Mouse (Mus musculus) layer of hippocampus, postnatal 14 days (tissue): Measurements from ENCODE around the gene Nedd9. TPM values are rescaled to one million over a fixed set of nuclear protein-coding genes. Genes with fewer than 3 reads are reported as not detected.

Source experiments
- DNase-seq, 2 experiments: peaks; one replicate each; pipeline ENCODE4 v3.0.0; 2021 to 2022; ENCODE audit warnings: low spot score in 2 of 2, mixed read lengths in 1 of 2
- long read RNA-seq, 2 experiments: library from polyadenylated mRNA; stranded (forward); transcript quantifications; one replicate each; pipeline ENCODE4 v2.0.0; 2021
- total RNA-seq, 2 experiments: library from RNA; stranded (reverse); gene quantifications; 2 replicates each; pipeline ENCODE4 v1.2.3; 2021

Gene Nedd9
- total RNA-seq, result 10 to 100 TPM; 16.5 to 20.6 TPM
- long read RNA-seq, experiment 1, full-length matches to known transcripts, result 3 of 5 reads
- long read RNA-seq, experiment 1, partial matches to known transcripts, result 2 of 5 reads
- long read RNA-seq, experiment 1, other reads (novel, unspliced or antisense), result 0 of 5 reads
- long read RNA-seq, experiment 2, full-length matches to known transcripts, result 6 of 9 reads
- long read RNA-seq, experiment 2, partial matches to known transcripts, result 2 of 9 reads
- long read RNA-seq, experiment 2, other reads (novel, unspliced or antisense), result 1 of 9 reads

DNA sequence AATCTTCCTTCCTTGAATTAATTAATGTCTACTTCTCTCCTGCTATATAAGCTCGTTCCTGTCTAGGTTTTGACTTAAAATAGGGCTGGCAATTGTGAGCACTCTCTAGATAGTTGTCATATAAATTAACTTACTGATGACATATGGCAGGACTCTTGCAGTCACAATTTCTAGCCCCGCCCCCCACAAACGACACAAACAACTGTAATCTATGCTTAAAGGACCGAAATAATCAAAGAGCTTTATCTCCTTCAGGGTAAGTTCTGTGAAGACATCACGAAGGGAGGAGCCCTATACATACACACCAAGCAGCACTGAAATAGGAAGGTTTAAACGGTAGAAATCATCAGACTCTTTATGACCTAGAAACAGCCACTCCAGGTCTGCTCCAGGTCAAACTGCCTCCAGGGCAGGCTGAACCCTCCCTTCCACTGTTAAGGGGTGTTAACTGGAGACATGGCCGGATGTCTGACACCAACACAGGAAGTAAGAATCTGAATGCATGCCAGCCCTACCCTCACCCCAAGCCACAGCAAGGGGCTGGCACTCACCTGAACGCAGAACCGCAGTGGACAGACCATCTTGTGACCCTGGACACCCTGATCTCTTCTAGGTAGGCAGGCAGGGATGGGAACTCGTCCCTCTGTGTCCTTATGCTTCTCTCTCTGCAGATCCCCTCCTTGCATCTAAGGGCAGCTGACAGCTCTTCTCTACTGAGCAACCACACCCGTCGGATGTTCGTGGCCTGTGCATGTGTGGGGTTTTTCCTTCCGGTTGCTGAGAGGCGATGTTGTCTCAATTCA, at the start of gene Nedd9:
TSS of gene Nedd9 (minus strand) at position 757 of the 803 bp plus-strand sequence.
- DNase-seq, result no peak

DNA sequence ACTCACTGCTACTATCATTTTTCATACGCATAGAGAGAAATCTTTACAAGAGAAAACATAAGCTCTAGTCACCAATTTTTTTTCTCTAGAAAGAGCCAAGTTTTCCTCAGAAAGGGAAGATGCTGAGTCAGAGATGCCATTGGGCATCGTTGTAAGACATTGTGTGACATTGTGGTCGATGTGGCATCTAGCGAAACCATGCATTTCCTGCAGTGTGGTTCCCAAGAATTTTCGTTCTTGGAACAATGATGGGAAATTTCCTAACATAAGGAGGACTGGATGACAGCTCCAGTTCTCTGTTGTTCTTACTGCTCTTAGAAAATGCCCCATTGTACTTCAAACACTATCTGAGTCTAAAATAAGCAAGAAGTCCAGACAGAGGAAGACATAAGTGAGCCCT, 45.5 kb upstream of the Nedd9 start:
- DNase-seq, result no peak

DNA sequence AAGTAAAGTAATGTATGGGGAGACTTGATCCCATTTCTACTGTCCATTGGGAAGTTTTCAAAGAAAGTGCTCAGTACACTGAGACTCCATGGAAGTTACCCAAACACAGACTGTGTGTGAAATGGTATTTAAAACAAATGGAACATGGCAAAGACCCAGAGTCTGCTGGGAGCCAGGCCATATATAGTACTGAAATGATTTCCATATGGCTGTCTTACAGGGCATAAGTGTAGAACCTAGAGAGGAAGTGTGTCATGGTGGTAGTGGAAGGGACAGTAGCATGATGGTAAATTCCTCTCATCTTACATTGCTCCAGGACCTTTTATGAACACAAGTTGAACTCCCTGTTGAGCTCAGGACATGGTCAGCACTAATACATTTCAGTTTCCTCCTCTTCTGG, 43.2 kb upstream of the Nedd9 start:
- DNase-seq, result no peak

DNA sequence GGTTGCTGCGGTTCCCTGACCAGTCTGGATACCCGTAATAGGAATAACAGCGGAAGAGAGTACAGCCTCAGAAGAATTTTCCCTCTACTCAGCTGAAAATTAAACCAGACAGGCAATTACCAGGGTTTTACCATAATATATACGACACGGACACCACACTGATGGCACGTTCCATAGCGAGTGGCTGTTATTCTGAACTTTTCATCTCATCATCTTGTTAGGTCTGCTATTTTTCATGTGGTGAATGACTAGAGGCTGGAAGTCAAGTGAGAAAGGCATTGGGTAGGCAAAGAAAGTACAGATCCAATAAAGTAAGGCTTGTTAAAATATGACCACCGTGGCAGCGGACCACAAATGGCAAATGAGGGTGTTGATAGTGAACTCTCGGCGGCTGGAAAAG, 37.0 kb upstream of the Nedd9 start:
- no peak for DNase-seq

DNA sequence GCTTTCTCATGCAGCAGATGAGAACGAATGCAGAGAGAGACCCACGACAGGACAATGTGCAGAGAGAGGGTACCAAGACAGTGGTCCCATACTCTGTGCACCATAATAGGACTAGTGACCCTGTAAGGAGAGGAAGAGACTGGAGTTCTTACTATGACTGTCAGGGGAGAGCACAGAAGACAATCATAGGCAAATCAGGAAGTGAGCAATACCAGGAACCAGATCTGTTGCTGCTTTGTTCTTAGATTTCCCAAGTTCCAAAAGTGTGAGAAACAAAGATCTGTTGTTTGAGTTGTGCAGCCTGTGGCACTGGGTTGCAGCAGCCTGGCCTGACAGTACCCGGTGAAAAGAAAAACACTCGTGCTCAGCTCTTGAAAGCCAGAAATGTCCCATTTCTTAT, 34.1 kb upstream of the Nedd9 start:
- no peak for DNase-seq

DNA sequence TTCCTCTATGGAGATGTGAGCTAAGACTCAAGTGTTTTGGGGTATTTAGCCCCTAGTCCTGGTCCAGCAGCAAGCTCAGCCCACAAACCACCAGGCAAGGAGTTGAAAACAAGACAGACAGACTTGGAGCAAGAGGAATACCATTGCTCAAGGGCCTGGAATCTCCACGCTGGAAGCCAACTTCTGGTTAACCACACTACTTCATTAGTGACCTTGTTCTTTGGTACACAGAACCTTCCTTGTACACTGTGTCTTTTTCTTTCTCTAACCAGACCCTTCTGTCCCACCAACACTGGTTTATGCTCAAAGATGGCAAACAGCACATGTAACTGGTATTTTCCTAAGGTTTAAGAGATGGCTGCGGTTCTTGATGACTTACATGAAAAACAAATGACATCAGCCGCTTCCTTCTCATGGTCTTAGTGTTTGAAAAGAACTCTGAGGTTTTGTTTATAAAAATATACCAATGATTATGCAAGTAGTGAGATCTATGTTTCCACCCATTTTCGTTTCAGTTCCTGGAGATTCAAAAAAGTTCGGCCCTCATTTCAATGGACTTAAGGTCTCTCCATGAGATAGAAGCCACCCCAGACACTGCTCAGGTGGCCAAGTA, 33.5 kb upstream of the Nedd9 start:
- DNase-seq, result no peak

DNA sequence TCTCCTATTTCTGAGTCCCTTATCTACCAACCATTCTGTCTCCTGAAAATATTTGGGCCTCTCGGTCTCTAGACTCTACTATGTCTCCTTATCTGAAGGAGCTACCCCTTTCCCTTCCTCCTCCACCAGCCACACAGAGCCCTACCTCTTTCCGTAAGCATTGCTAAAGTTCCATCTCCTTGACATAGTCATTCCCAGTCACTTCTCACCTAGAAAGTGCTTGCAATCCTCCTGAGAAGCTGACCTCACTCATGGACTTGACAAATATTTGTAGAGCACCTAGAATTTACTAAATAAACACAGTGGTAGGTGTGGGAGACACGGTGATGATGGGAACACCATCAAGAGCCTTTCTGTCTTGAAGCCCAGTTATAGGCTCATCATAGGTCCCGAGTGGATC, 32.6 kb upstream of the Nedd9 start:
- DNase-seq, result no peak

DNA sequence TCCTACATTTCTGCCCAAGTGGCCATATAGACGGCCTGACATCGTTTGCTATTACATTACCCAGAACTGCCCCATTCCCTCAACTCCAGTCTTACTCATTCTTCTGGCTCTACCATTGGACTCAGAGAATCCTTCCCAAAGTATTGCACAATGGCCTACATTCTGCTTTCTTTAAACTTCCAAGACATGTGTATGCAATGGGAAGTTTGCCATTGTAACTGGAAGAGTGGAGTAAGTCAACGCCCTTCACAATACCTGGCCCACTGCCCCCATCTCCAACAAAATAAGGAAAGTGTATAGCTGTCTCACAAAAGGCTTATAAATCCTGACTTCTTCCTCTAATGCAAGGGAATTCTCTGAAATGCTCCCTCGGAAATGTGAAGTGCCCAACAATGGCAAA, 30.0 kb upstream of the Nedd9 start:
- no peak for DNase-seq

DNA sequence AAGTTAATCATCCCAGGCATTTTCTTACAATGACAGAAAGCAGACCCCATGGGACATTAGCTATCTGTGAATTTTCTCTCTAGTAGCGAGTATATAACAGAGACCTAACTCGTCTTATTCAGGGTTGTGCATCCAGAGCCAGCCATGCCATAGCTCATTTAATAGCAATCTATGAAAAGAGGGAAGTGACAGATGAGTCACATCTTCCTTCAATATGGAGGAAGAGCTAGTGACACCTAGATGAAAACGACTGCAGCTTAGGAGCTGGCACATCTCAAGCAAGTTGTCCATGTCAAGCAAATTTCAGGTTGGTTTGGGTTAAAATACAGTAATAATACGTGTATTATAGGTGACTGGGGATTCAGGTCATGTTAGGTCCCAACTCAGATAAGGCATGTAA, 28.6 kb upstream of the Nedd9 start:
- no peak for DNase-seq

DNA sequence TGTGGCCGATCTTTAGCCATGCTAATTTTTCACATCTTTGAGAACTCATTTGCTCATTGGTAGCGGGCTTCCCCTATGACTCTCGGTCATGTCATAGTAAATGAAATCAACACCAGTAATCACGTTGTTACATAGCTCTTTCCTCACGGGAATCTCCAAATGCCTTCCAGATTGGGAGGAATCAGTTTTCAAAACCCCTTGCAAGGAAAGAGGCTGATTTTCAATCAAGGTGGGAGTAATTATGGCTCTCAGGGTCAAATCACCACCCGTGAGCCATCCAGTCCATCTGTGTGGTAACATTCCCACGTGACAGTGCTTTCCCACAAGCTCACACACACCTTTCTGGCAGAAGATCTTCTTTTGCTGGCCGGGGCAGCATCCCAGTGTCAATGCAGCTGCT, 27.8 kb upstream of the Nedd9 start:
- DNase-seq, result no peak

DNA sequence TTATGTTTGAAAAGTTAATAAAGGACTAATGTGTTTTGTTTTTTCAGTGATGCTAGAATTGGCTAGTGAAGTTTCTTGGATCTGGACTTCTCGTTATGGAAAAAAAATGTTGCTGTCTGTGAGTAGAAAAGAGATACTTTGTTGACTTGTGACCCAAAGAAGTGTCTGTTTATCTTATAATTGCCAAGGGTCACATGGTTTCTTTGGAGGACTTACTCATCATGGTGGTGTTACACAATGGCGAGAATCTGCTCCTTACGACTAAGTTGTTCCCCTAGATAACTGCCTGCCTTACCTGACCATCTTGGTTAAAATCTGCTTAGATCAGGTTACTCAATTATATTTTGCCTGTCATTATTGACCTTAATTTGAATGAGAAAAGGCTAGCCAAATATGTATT, 26.3 kb upstream of the Nedd9 start:
- no peak for DNase-seq

DNA sequence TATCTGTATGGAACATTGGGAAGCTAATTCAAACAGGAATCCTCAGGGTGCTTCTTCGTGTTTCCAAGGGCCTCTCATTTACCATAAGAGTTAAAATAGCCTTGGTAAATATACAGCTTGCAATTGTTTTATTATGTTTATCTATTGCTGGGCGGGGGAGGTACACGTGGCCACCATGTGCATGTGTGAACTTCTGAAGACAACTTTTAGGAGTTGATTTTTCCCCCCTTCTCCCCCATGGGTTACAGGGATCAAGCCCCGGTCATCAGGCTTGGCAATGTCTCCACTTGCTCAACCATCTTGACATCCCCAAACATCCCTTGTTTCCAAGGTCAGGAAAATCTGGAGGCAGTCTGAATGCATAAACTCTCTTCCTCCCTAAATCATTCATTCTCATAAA, 25.1 kb upstream of the Nedd9 start:
- DNase-seq, result no peak

DNA sequence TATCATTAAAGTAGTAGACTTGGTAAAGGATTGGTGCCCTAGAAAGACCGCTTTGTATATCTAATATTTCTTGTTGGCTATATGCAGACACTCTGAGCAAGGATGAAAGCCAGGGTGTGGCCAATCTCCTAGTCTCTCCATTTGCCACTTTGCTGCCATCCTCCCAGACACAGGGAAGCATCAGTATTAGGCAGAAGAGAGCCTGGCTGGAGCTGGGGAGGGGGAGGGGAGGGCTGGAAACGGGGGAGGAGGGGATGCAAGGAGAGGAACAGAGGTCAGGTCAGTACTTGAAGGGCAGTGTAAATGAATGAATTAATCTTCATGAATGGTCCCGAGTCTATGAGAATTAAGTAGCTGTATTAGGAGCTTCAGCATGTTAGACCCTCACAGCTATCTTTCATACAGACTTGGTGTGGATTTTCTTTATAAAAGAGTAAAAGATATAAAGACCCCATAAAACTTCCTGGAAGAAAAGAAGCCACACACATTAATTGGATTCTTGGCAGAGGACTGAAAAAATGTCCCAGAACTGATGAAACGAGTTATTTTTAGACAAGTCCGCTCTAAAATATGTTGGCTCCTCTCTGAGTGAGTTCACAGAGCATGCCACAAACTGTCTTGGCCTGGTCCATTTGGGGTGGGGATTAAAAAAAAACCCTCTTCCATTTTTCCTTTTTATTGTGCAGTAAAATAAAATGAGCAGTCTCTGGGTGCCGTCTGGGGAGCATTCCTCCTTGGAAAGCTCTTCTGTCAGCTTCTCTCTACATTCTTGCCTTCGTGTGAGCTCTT, 23.7 kb upstream of the Nedd9 start:
- no peak for DNase-seq

DNA sequence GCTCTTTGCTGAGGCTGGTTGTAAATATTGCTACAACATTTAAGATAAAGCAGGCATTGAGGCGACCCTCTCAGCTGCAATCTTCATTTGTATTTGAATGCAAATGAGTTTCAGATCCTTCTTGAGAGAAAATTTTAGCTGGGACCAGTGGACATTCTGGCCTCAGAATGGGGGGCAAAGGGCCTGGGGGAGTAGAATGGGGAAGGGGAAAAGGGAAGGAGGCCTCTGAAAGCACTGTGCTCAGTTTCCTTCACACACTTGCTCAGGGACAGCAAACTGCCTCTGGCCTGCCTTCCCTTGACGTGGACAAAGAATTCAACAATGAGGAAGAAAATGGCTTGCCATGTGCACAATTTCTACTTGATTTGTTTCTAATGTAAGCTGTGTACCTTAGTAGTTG, 18.4 kb upstream of the Nedd9 start:
- no peak for DNase-seq

DNA sequence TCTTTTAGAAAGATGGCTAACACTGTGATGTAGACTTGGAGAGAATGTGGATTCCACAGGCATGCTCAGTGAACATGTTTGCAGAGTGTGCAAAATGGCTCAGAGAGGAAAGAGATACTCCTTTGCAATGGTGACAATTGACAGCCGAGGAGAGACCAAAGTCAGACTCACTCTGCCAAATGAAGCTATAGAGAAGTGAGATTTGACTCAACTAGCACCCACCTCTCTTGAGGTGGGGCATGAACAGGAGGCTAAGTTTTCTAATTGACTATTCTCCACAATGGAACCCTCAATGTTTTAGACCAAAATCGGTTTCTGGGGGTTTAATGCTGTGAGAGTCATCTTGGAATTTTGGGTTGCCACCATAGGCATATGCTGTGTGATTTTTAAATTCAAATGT, 17.8 kb upstream of the Nedd9 start:
- DNase-seq, result no peak

DNA sequence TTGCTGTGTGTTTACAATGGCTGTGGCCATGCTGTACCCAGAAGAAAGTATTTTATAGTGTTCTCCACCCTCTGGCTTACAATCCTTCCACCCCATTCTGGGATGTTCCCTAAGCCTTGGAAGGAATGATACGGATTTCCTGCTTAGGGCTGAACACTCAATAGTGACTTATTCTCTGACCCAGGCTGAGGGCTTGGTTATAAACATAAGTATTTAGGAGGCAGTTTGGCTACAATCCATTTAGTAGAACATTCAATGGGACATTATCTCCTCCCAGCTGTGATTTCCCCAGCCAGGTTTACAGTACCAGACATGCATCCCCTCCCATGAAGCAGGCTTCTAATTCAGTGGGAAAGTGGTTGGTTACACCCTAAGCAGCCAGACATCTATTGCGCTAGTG, 17.3 kb upstream of the Nedd9 start:
- no peak for DNase-seq

DNA sequence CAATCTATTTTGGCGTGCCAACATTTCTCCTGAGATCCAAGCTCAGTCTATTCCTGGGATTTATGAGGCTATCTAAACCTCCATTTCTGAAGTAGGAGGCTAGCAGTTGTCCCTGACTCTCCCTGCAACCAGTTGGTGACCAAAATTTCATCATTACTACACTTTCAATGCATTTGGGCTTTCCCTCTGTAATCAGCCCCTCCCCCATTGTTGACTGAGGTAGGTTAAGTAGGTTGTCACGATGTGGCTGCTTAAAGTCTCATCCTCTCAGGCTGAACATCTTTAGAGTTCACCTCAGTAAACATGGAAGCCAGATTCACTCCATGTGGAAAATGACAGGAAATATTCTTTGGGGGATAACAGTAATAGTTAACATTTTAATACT, 15.7 kb upstream of the Nedd9 start:
- DNase-seq, result no peak

DNA sequence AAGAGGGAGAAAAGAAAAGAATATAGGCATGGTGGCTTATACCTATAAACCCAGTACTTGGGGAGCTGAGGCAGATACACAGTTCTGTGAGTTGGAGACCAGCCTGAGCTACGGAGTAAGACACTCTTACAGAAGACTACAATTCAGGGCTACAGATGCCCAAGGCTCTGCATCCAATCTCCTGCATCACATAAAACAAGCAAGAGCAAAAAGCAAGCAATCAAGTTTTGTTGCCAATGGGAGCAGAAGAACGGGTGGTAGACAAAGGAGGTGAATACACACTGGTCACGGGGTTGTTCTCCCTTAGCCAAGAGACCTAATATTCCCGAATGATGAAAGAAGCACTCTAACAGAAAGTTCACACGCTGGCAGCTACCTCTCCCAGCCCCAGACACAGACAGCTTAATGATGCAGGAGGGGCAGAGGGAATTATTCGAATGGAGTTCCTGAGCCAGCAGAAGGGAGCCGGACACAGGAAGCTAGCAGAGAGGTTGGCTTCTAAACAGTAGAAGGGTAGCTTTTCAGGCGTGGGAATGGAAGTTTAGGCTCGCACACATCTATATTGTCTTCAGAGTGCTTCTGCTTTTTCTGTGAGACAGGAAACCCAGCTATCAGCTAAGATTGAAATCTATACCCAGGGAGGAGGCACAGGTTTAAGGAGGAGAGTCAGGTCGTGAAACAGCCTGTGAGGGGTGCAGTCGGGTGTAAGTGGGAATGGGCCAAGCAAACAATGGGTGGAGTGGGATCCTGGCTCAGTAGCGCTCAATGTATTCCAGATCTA, 15.2 kb upstream of the Nedd9 start:
- no peak for DNase-seq

DNA sequence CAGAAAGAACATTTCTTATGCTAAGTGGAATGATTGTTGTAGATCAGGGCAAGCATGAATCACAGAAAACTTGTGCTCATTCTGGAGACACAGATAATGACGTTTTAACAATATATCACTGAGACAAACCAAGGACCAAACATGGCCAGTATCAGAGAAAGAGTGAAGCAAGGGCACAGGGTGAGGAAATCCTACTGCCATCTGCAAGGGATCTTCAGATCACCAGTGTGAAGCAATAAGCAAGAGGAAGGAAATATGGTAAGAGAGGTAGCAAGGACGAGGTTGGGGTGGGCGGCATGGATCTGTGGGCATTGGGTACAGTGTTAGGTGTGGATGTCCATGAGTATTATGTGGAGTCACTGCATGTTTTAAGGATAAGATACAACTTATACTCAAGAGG, 13.6 kb upstream of the Nedd9 start:
- DNase-seq, result no peak

DNA sequence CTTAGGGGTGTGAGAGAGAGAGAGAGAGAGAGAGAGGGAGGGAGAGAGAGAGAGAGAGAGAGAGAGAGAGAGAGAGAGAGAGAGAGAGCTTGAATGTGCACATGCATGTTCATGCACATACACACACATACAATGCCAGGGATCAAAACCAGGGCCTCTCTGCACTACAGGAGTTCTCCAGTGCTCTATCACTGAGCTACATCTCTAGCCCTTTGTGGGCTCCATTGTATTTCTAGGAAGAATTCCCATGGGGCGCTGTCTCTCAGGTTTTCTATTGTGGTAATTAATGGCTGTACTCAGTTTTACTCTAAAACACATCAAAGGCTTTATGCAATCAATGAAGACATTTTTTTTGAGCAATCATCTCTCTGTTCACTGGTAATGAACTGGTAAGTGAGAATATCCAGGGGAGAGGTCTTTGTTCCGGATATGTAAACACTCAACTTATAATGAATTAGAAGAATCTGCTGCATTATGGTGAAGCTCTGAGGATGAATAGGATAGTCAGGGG, 11.5 kb upstream of the Nedd9 start:
- no peak for DNase-seq

DNA sequence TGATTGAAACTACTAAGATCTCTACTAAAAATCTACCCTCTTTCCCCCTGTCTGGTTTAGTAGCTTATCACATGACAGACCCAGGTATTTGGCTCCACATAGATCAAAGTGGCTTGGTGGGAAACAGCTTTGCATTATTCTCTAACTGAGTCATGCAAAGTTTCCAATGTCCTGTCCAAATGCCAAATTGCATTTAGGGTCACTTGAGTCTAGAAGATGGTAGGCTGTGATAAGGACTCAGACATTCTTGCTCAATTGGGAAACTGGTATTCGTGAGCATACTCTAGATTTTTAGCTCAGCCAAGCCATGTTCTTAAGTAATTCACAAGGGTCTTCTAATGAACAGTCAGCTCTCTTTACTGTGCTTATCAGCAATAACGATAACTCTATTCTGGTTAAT, 7.5 kb upstream of the Nedd9 start:
- no peak for DNase-seq
